Mouse (Mus musculus): ENCODE data around the gene Olfr504. TPM values are rescaled to one million over a fixed set of nuclear protein-coding genes. Genes with fewer than 3 reads are reported as not detected.

The Olfr504 gene
- polyA plus RNA-seq (2014; fragmentation: Illumina TruSeq; extraction: RNeasy Lipid Tissue Mini Kit (QIAGEN cat#74804)), result not detected

DNA sequence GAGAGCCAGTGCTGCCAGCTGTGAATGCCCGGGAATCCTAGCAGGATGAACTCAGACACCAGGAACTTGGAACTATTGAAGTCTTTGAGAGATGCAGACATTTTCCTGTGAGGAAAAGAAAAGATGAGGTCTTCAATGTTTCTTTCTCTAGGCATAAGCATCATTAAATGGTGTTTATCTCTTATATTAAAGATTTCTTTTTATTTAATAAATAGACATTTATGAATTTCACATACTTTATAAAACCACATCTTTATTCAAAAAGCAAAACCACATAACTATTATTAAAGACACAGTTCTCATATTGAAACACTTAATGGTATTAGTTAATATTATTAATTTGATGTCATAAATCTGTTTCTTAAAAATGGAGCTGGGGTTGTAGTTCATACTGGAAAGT lies at the start of gene Olfr504:
Olfr504 (minus strand) TSS at position 101 of the 400 bp plus-strand sequence.

GRCm38 (mm10) chr7:108610487-108610886 lies 44.9 kb upstream of the Olfr504 start, which contains the start of gene Olfr506:
Gene Olfr506 (plus strand): TSS chr7:108610787.

GRCm38 (mm10) chr7:108544227-108544626 lies 21.4 kb downstream of the Olfr504 start, which contains the start of gene Olfr503:
Gene Olfr503 (plus strand): TSS chr7:108544527.

GRCm38 (mm10) chr7:108524965-108525364 lies 40.6 kb downstream of the Olfr504 start, which contains the start of gene Olfr502:
Gene Olfr502 (minus strand): TSS chr7:108525065.

Other genes starting within 250 kb of the Olfr504 start
- not detected for gene Olfr492, start 242.1 kb downstream of the Olfr504 start, polyA plus RNA-seq (2014; fragmentation: Illumina TruSeq; extraction: RNeasy Lipid Tissue Mini Kit (QIAGEN cat#74804))
- gene Olfr493, start 218.8 kb downstream of the Olfr504 start, polyA plus RNA-seq (2014; fragmentation: Illumina TruSeq; extraction: RNeasy Lipid Tissue Mini Kit (QIAGEN cat#74804)), result not detected
- gene Olfr494, start 200.5 kb downstream of the Olfr504 start, polyA plus RNA-seq (2014; fragmentation: Illumina TruSeq; extraction: RNeasy Lipid Tissue Mini Kit (QIAGEN cat#74804)), result not detected
- not detected for gene Olfr495, start 172.6 kb downstream of the Olfr504 start, polyA plus RNA-seq (2014; fragmentation: Illumina TruSeq; extraction: RNeasy Lipid Tissue Mini Kit (QIAGEN cat#74804))
- gene Olfr497, start 145.4 kb downstream of the Olfr504 start, polyA plus RNA-seq (2014; fragmentation: Illumina TruSeq; extraction: RNeasy Lipid Tissue Mini Kit (QIAGEN cat#74804)), result not detected
- not detected for gene Olfr498, start 100.5 kb downstream of the Olfr504 start, polyA plus RNA-seq (2014; fragmentation: Illumina TruSeq; extraction: RNeasy Lipid Tissue Mini Kit (QIAGEN cat#74804))
- not detected for gene Olfr502, start 40.7 kb downstream of the Olfr504 start, polyA plus RNA-seq (2014; fragmentation: Illumina TruSeq; extraction: RNeasy Lipid Tissue Mini Kit (QIAGEN cat#74804))
- not detected for gene Olfr503, start 21.3 kb downstream of the Olfr504 start, polyA plus RNA-seq (2014; fragmentation: Illumina TruSeq; extraction: RNeasy Lipid Tissue Mini Kit (QIAGEN cat#74804))
- gene Olfr506, start 45.0 kb upstream of the Olfr504 start, polyA plus RNA-seq (2014; fragmentation: Illumina TruSeq; extraction: RNeasy Lipid Tissue Mini Kit (QIAGEN cat#74804)), result not detected
- gene Olfr507, start 56.0 kb upstream of the Olfr504 start, polyA plus RNA-seq (2014; fragmentation: Illumina TruSeq; extraction: RNeasy Lipid Tissue Mini Kit (QIAGEN cat#74804)), result not detected
- not detected for gene Olfr508, start 64.2 kb upstream of the Olfr504 start, polyA plus RNA-seq (2014; fragmentation: Illumina TruSeq; extraction: RNeasy Lipid Tissue Mini Kit (QIAGEN cat#74804))
- not detected for gene Olfr509, start 86.1 kb upstream of the Olfr504 start, polyA plus RNA-seq (2014; fragmentation: Illumina TruSeq; extraction: RNeasy Lipid Tissue Mini Kit (QIAGEN cat#74804))
- gene Olfr510, start 100.6 kb upstream of the Olfr504 start, polyA plus RNA-seq (2014; fragmentation: Illumina TruSeq; extraction: RNeasy Lipid Tissue Mini Kit (QIAGEN cat#74804)), result not detected
- gene Olfr512, start 147.5 kb upstream of the Olfr504 start, polyA plus RNA-seq (2014; fragmentation: Illumina TruSeq; extraction: RNeasy Lipid Tissue Mini Kit (QIAGEN cat#74804)), result not detected
- not detected for gene Olfr513, start 185.2 kb upstream of the Olfr504 start, polyA plus RNA-seq (2014; fragmentation: Illumina TruSeq; extraction: RNeasy Lipid Tissue Mini Kit (QIAGEN cat#74804))